Mouse (Mus musculus) fibroblast of lung, adult 2 months (primary cell): ENCODE measurements around the gene Gm49416.
"Not testable (repeated sequence)": the region's sequence is repeated elsewhere in the genome, so short reads cannot be mapped to it uniquely, and the experiment has no call there.

ENCODE experiments used
- DNase-seq: peaks from one replicate; pipeline ENCODE4 v3.0.0-alpha.2; 2011; ENCODE audit warnings: low read depth

The Gm49416 gene

GRCm38 (mm10) chr19:8880311-8881033, 8.3 kb upstream of the Gm49416 start, which contains the start of gene Uqcc3:
Uqcc3 (minus strand) TSS chr19:8880923.
- DNase-seq: peak; percentile 67

- DNase-seq: no peak
These were observed 7.7 kb upstream of the Gm49416 start for GRCm38 (mm10) chr19:8881034-8881392.

GRCm38 (mm10) chr19:8883616-8884015, 5.1 kb upstream of the Gm49416 start, which contains the start of the genes Lbhd1 and Gm49403:
Lbhd1 (plus strand) TSS chr19:8883732.
Gm49403 (plus strand) TSS chr19:8883930.
- DNase-seq: no peak

GRCm38 (mm10) chr19:8886916-8887584, 1.7 kb upstream of the Gm49416 start:
- no peak for DNase-seq

- no peak for DNase-seq
These were observed 902 bp upstream of the Gm49416 start for GRCm38 (mm10) chr19:8887585-8888463.

DNA sequence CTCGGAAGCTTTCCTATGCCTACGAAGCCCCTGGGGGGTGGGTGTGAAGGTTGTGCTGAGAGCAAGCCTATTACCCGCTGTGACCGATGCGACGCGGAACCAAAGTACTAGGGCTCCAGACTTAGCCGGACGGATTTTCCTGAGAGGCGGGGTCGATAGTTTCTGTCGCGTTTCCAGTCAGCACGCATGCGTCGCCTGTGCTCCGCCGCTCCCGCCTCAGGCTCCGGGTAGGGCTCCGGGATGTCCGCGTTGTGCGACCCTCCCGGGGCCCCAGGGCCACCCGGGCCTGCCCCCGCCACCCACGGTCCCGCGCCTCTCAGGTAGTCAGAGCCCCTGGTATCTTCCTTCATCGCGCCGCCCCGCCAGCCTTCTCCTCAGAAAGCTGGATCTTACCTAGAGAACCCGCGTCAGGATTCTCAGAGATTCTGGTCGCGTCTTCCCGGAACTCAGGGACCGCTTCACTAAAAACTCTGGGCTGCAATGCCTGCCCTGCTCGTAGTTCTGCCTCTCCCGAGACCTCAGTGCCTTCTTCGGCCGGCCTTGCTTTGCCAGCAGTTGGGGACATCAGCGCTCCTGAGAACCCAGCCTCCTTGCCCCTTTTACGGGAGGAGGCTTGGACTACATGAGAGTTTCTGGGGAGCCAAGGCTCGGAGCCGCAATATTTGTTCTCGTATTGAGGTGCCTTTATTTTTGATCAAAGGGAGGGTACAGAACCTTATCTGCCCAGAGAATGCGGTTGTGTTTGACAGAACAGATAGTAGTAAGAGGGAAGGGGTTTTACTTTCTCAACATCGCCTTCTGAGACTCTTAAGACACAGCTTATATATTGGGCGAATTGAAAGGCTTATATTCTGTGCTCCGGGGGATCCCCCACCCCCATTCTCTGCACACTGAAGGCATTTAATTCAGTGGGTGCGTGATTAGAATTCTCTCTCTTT, 4.4 kb downstream of the Gm49416 start, which contains the start of gene Ints5:
Ints5 (plus strand) TSS at position 177 of the 938 bp plus-strand sequence.
- DNase-seq: no peak

DNA sequence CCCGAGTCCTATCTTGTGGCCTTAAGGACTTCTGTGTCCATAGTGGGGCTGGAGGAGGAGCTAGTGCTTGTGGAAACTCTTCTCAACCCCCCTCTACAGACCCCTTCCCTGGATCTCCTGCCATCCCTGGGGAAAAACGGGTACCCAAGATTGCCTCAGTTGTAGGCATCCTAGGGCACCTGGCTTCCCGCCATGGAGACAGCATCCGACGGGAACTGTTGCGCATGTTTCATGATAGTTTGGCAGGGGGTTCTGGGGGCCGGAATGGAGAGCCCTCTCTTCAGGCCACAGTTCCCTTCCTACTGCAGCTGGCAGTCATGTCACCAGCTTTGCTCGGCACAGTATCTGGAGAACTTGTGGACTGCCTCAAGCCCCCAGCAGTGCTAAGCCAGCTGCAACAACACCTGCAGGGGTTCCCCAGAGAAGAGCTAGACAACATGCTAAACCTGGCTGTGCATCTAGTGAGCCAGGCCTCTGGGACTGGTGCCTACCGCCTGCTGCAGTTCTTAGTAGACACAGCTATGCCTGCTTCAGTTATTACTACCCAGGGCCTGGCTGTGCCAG, 6.8 kb downstream of the Gm49416 start:
- no peak for DNase-seq

GRCm38 (mm10) chr19:8896231-8896630, 7.5 kb downstream of the Gm49416 start:
- DNase-seq: not testable (repeated sequence)

- DNase-seq: not testable (repeated sequence)
These were observed 8.6 kb downstream of the Gm49416 start for GRCm38 (mm10) chr19:8897211-8897864.

- peak; percentile 80 for DNase-seq
These were observed 9.3 kb downstream of the Gm49416 start, which contains the start of gene Ganab for GRCm38 (mm10) chr19:8897865-8898495. Ganab (plus strand) TSS chr19:8898071.

DNA sequence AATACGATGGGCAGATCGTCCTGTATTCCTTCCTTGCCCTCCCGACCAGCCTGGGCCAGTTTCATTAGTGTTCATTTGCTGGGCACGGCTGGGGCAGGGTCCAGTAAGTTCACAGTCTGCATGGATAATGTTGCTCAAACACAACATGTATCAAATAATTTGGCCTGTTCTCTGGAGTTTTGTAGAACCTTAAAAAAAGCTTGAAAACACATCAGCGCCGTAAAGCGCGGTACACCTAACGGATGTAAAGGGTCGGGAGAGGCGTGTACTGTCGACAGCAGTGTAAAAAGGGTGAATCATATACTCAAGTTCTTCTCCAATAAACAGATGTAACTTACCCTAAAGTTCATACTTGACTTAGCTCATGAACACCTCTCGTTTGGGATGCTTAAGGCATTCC, 9.8 kb downstream of the Gm49416 start:
- no peak for DNase-seq

DNA sequence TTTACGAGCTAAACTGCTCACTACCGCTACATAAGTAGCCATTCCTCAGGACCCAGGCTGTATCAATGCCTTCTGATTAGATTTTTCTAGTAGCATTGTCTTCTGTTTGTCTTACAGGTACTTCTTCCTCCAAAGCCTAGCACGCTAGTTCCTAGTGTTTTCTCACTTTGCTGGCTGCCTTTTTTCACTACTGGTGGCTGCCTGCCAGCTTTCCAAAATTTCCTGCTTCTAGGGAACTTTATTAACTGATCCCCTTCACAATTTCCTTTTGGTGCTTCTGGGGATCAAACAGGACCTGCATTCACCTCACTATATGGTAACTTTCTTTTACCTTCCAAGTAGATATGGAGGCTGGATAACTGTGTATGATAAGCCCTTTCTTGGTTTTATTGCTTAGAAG, 10.4 kb downstream of the Gm49416 start:
- no peak for DNase-seq

GRCm38 (mm10) chr19:8903412-8903811, 14.7 kb downstream of the Gm49416 start:
- no peak for DNase-seq

DNA sequence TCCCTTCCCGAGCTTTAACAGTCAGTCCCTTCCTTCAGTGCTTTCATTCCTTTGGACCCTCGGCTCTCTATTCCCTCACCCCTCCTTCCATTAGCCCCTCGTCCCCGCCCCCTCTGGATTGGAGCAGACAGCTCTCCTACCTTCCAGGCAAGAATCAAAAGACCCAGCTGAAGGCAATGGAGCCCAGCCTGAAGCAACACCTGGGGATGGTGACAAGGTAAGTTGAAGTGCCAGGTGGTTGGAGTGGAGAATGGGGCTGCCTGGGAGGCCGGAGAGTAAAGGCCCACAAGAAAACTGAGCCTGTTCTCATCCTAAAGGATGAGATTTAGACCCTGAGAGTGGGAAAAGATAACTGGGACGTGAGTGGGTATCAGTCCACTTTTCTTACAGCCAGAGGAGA, 19.8 kb downstream of the Gm49416 start:
- no peak for DNase-seq

GRCm38 (mm10) chr19:8911810-8912209, 23.1 kb downstream of the Gm49416 start:
- DNase-seq: no peak

DNA sequence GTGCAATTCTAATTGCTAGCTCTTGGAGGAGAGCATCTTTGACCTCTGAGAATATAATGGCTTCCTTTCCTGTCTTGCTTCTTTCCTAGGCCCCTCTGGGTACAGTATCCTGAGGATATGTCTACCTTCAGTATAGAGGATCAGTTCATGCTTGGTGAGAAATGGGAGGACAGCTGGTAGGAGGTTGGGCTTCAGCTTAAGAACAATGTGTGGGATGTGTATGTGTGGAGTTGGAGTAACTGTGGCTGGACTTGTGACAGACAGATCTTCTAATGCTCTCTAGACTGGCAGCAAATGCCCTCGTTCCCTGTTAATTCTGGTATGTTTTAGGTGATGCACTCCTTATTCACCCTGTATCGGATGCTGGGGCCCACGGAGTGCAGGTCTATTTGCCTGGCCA, 25.5 kb downstream of the Gm49416 start:
- no peak for DNase-seq

DNA sequence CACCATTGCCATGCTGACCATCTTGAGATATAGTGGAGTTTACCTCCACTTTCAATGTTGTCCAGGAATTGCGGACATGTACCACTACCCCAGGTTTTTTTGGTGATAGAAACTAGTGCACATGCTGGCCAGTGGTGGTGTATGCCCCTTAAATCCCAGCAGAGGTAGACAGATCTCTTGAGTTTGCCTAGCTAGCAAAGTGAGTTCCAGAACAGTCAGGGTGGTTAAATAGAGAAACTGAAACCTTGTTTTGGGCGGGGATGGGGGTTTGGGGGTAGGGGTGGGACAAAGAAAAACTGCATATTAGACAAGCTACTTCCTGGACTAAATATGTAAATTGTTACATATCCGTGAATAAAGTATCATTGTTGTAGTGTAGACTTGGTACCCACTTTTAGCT, 30.3 kb downstream of the Gm49416 start:
- no peak for DNase-seq

- DNase-seq: no peak
These were observed 31.0 kb downstream of the Gm49416 start for GRCm38 (mm10) chr19:8919684-8920072.

DNA sequence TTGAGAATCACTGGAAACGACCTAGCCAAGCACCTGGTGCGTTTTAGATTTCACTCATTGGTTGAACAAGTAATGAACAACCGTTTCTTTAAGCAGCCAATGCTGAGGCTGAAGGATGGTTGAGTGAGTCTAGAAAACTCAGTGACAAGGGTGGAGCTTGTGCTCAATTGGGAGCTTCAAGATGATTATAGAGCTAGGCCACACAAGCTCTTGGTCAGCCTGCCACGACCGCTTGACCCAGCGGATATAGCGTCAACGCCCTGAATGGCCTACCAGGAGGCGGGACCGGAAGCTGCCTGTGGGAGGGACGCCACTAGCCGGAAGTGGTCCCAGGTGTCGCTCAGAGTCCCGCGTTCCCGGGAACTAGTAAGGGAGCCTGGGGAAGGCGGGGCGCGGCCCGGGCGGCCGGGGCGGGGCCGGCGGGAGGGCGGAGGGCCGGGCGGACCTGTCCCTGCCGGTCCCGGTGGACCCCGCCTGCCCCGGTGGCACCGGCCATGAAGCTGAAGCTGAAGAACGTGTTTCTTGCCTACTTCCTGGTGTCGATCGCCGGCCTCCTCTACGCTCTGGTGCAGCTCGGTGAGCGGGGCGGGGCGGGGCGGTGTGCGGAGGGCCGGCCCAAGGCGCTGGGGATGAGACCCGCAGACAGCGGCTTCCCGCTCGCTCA, 31.5 kb downstream of the Gm49416 start, which contains the start of gene B3gat3:
B3gat3 (plus strand) TSS at position 302 of the 664 bp plus-strand sequence.
- peak; percentile 83 for DNase-seq
